Mouse (Mus musculus) limb, embryonic 13.5 days (tissue): ENCODE measurements around the gene Cyp8b1. TPM values are rescaled to one million over a fixed set of nuclear protein-coding genes. Genes with fewer than 3 reads are reported as not detected.

Experiments used
- ATAC-seq: fragments of 200-750 bp; cut with Nextera tagmentation; 2 replicates; pipeline ENCODE4 v1.8.0; 2017; ENCODE audit warnings: low read depth, moderate number of reproducible peaks, moderate TSS enrichment; ENCODE audit not compliant: low FRiP score
- H3K27ac ChIP-seq: fragments of 300-500 bp; sonication (generic); 2 replicates; pipeline ENCODE4 v1.5.1; 2015; ENCODE audit warnings: inconsistent platforms, mild to moderate bottlenecking, moderate library complexity
- H3K27me3 ChIP-seq: fragments of 300-500 bp; sonication (generic); 2 replicates; pipeline ENCODE4 v1.6.1; 2015; ENCODE audit warnings: mild to moderate bottlenecking, inconsistent platforms
- H3K36me3 ChIP-seq: fragments of 300-500 bp; sonication (generic); 2 replicates; pipeline ENCODE4 v1.6.1; 2015; ENCODE audit warnings: inconsistent platforms, mild to moderate bottlenecking, moderate library complexity
- H3K4me1 ChIP-seq: fragments of 300-500 bp; sonication (generic); 2 replicates; pipeline ENCODE4 v1.6.1; 2015; ENCODE audit warnings: inconsistent platforms
- H3K4me2 ChIP-seq: fragments of 300-500 bp; sonication (generic); replicated peaks from 2 replicates; pipeline ENCODE4 v1.6.1; 2015; ENCODE audit warnings: inconsistent platforms, mild to moderate bottlenecking, moderate library complexity
- H3K4me3 ChIP-seq: fragments of 300-500 bp; sonication (generic); 2 replicates; pipeline ENCODE4 v1.5.1; 2015; ENCODE audit warnings: moderate library complexity, mild to moderate bottlenecking, inconsistent platforms
- H3K9ac ChIP-seq: fragments of 300-500 bp; sonication (generic); 2 replicates; pipeline ENCODE4 v1.6.1; 2015; ENCODE audit warnings: mild to moderate bottlenecking, inconsistent platforms
- H3K9me3 ChIP-seq: fragments of 300-500 bp; sonication (generic); 2 replicates; pipeline ENCODE4 v1.6.1; 2016; ENCODE audit warnings: inconsistent platforms
- WGBS: fragments of 180-500 bp; shearing (Covaris S2); methylation state at CpG from one replicate; pipeline ENCODE4 v1.1.7; 2015; 5-methylcytosine and 5-hydroxymethylcytosine counted together
- polyA plus RNA-seq: library from polyadenylated mRNA; unstranded; fragments of >200 nt; fragmentation: Nextera tagmentation; extraction: Ambion mirVana; gene quantifications from 2 replicates; pipeline ENCODE4 v1.2.1, GENCODE M21; 2015

Gene Cyp8b1
- polyA plus RNA-seq = not detected in 2 replicates

DNA sequence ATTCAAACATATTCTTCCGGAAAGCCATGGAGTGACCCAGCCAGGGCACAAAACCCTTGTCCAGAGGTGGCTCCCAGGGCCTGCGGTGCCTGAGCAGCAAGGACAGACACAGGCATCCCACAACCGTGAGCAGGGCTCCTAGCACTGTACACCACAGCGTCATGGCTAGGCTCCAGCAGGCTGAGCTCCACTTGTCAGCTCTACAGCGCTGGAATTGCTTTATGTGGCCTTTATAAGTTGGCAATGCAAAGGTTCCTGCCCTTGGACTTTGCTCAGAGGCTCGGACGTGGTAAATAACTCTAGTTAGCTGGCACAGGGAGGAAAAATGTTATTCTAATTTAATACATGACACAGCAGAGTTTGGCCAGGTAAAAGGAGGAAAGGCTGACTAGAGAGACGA, at the start of gene Cyp8b1:
Gene Cyp8b1, minus strand, starts transcription at position 204 of the 400 bp plus-strand sequence.
- 75% methylated on average over 8 of the region's 8 CpGs for WGBS
- Histone ChIP-seq H3K27me3 (no peaks in the 10 kb centered on the region), H3K9ac (no peak within 1 kb of the TSS), H3K4me3 (no peak within 1 kb of the TSS), H3K4me1 (no peaks in the 10 kb centered on the region), H3K36me3 (no peaks in the 10 kb centered on the region), H3K9me3 (no peaks in the 10 kb centered on the region), H3K4me2 (no peak within 1 kb of the TSS), H3K27ac (no peak within 1 kb of the TSS; the same call in 1 of the 2 replicates)
- ATAC-seq = no peak

DNA sequence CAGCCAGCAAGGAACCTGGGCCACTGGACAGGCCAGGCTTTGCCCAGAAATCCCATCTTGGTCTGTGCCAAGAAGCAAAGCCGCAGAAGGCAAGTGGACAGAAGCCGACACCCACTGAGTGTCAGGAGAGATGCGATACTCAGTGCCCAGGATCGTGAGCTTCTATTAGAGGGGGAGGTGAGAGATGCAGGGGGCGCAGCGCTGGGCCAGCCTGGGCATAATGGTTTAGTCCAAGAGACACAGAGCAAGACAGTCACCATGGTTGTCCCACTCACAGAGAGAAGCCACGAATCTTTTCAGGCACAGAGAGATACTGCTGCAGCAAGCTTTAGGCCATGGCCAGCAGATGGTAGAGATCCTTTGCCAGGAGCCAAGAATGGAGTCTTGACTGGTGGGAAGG, 48.8 kb upstream of the Cyp8b1 start:
- WGBS = 86% methylated on average over 7 of the region's 7 CpGs
- H3K27ac ChIP-seq = no peak overlapping the region
- no peak for ATAC-seq

DNA sequence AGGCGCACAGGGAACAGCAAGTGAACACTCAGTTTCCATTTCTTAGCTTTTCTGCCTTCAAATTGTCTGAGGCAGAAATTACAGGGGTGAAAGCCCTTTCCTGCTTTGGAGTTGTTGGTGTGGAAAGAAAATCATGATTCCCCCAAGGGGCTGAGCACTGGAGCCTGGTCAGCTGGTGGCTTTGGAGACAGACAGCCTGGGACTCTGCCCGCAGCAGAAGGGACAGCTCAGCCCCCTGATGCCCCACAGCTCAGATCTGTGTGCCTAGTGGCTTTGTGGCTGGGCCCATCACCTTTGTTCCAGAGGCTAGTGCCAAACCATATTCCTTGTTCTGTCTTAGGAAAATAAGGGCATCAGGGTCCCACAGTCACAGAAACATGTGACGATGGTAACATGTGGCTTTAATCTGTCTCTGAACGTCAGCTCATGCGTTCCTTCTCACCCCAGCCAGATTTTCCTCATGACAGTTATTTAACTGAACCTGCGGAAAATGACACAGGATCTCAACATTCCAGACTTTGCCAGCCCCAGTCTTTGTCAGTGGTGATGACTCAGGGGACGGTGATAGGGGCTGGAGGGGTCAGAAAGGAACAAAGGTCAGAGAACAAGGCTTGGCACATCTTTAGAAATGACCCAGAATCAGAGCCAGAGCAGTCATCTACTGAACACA, 44.0 kb upstream of the Cyp8b1 start:
- Histone ChIP-seq H3K4me1 (peaks cover 11% of the 10 kb centered on the region), H3K4me3 (no peak overlapping the region), H3K9ac (0 out of 2 replicates have a peak overlapping the region, but pooled peaks have one; percentile 4), H3K9me3 (no peaks in the 10 kb centered on the region), H3K4me2 (no peak overlapping the region), H3K36me3 (no peaks in the 10 kb centered on the region), H3K27me3 (no peaks in the 10 kb centered on the region), H3K27ac (peak overlapping the region; percentile 61; the same call in 1 of the 2 replicates)
- no peak for ATAC-seq
- WGBS = 30% methylated on average over 7 of the region's 7 CpGs

More for the DNA sequence above, 48.8 kb upstream of the Cyp8b1 start:
- Histone ChIP-seq H3K27me3 (no peaks in the 10 kb centered on the region), H3K36me3 (no peaks in the 10 kb centered on the region), H3K4me3 (no peak overlapping the region), H3K9ac (no peak overlapping the region), H3K9me3 (no peaks in the 10 kb centered on the region), H3K4me2 (no peak overlapping the region), H3K4me1 (peaks cover 9% of the 10 kb centered on the region)

DNA sequence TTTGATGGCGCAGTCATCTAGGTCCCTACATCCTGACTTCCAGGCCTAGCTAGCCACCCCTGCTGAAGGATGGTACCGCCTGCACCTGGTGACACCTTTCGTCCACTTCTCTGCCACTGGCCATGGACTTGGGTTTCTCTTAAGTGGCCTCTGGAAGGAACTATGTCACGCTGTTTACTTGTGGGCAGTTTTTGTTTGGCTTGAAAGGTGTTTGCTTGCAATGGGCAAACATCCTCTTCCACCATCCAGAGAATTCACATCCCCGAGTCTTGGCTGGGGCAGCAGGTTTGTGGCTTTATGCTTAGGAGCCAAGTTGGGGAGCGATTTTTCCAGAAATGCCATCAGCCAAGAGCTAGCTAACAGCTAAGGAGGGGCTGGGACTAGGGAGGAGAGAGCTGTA, 36.5 kb upstream of the Cyp8b1 start:
- Histone ChIP-seq H3K4me2 (peak overlapping the region; percentile 65; the same call in 1 of the 2 replicates), H3K9me3 (no peaks in the 10 kb centered on the region), H3K9ac (no peak overlapping the region), H3K36me3 (no peaks in the 10 kb centered on the region), H3K27me3 (0 out of 2 replicates have a peak, but pooled peaks cover under 1% of the 10 kb centered on the region), H3K4me3 (no peak overlapping the region), H3K27ac (peak overlapping the region; percentile 63; the same call in 1 of the 2 replicates), H3K4me1 (peaks cover 37% of the 10 kb centered on the region)
- 90% methylated on average over 6 of the region's 6 CpGs for WGBS
- no peak for ATAC-seq

DNA sequence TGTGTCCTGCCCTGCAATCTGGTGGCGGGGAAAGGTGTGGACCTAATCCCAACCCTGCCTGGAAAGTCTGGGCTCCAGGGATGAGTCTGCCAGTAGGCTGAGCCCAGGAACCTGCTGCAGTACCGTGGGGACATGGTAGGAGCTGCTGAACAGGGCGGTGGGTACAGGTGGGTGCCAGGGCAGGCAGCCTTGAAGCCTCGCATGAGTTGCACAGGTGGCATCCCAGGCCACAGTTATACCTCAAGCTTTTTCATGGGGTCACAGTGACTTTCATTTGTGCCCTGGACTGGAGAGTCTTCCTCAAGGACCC, 35.0 kb upstream of the Cyp8b1 start:
- no peak for ATAC-seq
- Histone ChIP-seq H3K36me3 (no peaks in the 10 kb centered on the region), H3K27me3 (0 out of 2 replicates have a peak, but pooled peaks cover 3% of the 10 kb centered on the region), H3K27ac (peak overlapping the region; percentile 88), H3K9me3 (no peaks in the 10 kb centered on the region), H3K4me3 (peak overlapping the region; percentile 41), H3K4me2 (peak overlapping the region; percentile 65), H3K9ac (peak overlapping the region; percentile 60), H3K4me1 (peaks cover 37% of the 10 kb centered on the region)
- 38% methylated on average over 4 of the region's 4 CpGs for WGBS

DNA sequence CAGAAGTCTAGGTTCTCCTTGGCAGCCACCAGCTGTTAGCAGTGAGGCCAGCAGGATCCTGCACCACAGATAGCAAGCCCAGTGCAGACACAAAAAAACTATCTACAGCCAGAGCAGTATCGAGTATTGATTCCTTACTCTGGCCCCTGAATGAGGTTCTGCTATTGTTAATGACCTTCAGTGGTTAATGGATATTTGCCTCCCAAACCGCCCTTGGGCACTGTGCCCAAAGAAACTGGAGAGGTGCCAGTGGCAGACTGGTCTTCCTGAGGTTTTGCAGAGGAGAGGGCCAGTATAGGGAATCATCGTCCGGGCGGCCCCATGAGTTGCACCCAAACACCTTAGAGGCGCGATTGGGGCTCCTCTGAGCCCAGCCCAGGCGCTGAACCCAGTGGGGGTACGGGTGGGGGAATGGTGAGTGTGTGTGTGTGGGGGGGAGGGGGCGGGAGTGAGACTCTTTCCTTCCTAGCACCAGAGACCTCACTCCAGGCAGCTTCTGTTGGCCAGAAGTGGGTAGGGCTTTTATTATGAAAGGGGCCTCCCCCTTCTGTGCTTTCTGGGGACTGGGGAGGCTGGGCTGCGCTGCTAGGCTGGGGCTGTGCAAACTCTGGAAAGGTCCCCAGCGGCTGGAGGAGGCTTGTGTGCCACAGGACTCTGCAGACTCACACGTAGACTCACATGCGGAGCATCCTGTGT, 34.5 kb upstream of the Cyp8b1 start, which contains the start of gene Fam198a:
Gene Fam198a, plus strand, starts transcription at position 571 of the 696 bp plus-strand sequence.
- ATAC-seq = peak; percentile 94
- 0 out of 2 replicates have a peak, but pooled peaks cover 3% of the 10 kb centered on the region for H3K27me3 ChIP-seq
- peak within 1 kb of the TSS; percentile 88 for H3K27ac ChIP-seq
- peak within 1 kb of the TSS; percentile 65 for H3K4me2 ChIP-seq
- peaks cover 37% of the 10 kb centered on the region for H3K4me1 ChIP-seq
- no peaks in the 10 kb centered on the region for H3K9me3 ChIP-seq
- H3K9ac ChIP-seq = peak within 1 kb of the TSS; percentile 60
- 6% methylated on average over 14 of the region's 14 CpGs for WGBS
- peak within 1 kb of the TSS; percentile 41 for H3K4me3 ChIP-seq
- no peaks in the 10 kb centered on the region for H3K36me3 ChIP-seq

DNA sequence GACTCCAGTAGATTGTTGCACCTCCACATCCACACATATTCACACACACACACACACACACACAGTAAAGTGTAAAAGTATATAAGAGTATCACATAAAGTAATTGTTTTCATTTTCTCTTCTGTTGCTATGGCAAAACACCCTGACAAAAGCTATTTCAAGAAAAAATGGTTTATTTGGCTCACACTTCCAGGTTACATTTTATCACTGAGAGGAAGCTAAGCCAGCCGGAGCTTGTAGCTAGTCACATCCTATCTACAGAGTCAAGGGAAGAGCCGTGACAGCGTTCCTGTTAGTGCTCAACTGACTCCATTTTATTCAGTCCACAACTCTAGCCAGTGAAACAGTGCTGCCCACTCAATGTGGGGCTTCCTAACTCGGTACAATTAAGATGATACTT, 32.3 kb upstream of the Cyp8b1 start:
- H3K9me3 ChIP-seq = no peaks in the 10 kb centered on the region
- no peak overlapping the region for H3K4me3 ChIP-seq
- H3K4me1 ChIP-seq = peaks cover 28% of the 10 kb centered on the region
- no peak overlapping the region for H3K27ac ChIP-seq
- no peaks in the 10 kb centered on the region for H3K36me3 ChIP-seq
- no peak for ATAC-seq
- 72% methylated on average over 4 of the region's 4 CpGs for WGBS
- no peak overlapping the region for H3K4me2 ChIP-seq
- H3K9ac ChIP-seq = no peak overlapping the region
- H3K27me3 ChIP-seq = 0 out of 2 replicates have a peak, but pooled peaks cover 3% of the 10 kb centered on the region

DNA sequence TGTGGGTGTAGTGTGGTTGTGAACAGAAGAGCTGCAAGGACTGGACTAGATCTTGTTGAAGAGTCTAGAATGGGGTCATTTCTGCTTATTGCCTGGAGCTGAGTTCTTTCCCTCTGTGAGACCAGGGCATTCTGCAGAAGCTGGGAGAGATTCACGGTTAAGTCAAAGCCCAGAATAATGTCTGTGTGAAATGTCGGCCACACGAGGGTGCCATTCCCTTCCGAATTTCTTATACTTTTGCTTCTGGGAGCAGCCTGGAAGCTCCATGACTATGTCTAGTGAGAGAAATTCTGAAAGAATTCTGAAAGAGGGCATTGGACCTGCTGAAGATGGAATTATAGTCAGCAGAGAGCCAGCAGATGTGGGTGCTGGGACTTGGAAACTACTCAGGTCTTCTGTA, 31.7 kb upstream of the Cyp8b1 start:
- no peak overlapping the region for H3K4me3 ChIP-seq
- 9% methylated on average over 4 of the region's 4 CpGs for WGBS
- H3K4me2 ChIP-seq = no peak overlapping the region
- no peaks in the 10 kb centered on the region for H3K36me3 ChIP-seq
- 0 out of 2 replicates have a peak, but pooled peaks cover 3% of the 10 kb centered on the region for H3K27me3 ChIP-seq
- ATAC-seq = no peak
- H3K27ac ChIP-seq = no peak overlapping the region
- H3K9ac ChIP-seq = no peak overlapping the region
- peaks cover 24% of the 10 kb centered on the region for H3K4me1 ChIP-seq
- no peaks in the 10 kb centered on the region for H3K9me3 ChIP-seq

DNA sequence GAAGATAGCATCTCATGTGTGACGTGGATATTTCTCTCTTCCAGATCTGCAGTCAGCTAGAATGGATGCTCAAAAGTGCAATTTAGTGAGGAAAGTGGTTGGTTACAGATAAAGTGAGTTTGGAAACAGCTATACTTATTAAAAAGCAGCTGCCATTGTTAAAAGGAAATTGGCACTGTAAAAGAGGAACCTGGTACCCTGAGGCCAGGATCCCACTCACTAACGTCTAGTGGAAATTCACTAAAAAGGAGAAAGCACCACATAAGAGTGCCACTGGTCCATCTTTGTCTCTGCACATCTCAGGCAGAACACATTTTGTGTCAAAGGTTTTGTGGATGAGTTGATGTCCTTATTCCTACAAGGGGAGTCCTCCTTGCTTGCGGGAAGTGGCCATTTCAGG, 27.5 kb upstream of the Cyp8b1 start:
- no peak overlapping the region for H3K9ac ChIP-seq
- H3K4me3 ChIP-seq = no peak overlapping the region
- H3K4me2 ChIP-seq = no peak overlapping the region
- no peak overlapping the region for H3K27ac ChIP-seq
- WGBS = 77% methylated on average over 3 of the region's 3 CpGs
- 0 out of 2 replicates have a peak, but pooled peaks cover 3% of the 10 kb centered on the region for H3K27me3 ChIP-seq
- H3K36me3 ChIP-seq = no peaks in the 10 kb centered on the region
- no peak for ATAC-seq
- no peaks in the 10 kb centered on the region for H3K4me1 ChIP-seq
- no peaks in the 10 kb centered on the region for H3K9me3 ChIP-seq

DNA sequence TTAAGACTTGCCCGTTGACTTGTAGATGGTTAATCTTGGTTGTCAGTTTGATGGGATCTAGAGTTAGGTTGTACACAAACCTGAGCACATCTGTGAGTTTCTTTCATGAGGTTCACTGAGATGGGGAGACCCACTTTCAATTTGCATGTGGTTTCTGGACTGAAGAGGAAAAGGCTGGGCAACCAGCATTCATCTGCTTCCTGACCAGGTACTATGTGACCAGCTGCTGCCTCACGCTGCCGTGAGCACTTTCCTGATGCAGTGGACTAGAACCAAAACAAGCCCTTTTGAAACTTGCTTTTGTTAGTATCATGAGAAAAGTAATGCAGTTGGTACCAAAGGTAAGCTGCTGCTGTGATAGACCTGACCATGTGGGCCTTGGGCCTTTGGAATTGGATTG, 26.9 kb upstream of the Cyp8b1 start:
- H3K9me3 ChIP-seq = no peaks in the 10 kb centered on the region
- H3K9ac ChIP-seq = no peak overlapping the region
- 93% methylated on average over 3 of the region's 3 CpGs for WGBS
- 0 out of 2 replicates have a peak, but pooled peaks cover 3% of the 10 kb centered on the region for H3K27me3 ChIP-seq
- ATAC-seq = no peak
- H3K4me3 ChIP-seq = no peak overlapping the region
- no peaks in the 10 kb centered on the region for H3K4me1 ChIP-seq
- no peak overlapping the region for H3K4me2 ChIP-seq
- no peak overlapping the region for H3K27ac ChIP-seq
- H3K36me3 ChIP-seq = no peaks in the 10 kb centered on the region

DNA sequence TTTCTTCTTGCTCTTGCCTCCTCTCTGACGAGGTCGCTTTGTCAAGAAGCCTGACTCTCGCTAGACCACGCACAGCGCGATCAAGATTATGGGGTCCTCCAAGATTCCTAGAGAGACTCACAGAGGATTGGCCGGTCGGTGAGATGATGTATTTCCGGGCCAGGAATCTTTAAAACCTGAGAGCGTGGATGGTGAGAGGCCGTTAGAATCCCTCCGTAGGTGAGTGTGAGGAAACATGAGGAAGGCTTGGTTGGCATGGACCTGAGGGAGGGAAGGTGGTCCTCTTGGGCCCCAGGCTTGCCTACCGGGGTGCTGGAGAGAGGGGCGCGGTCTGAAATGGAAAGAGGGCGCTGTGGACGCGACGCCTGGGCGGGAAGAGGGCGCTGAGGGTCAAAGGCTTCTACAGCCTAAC, 21.8 kb upstream of the Cyp8b1 start:
- no peak overlapping the region for H3K27ac ChIP-seq
- WGBS = 52% methylated on average over 21 of the region's 21 CpGs
- H3K9ac ChIP-seq = peak overlapping the region; percentile 65
- ATAC-seq = peak; percentile 85
- no peaks in the 10 kb centered on the region for H3K4me1 ChIP-seq
- H3K27me3 ChIP-seq = no peaks in the 10 kb centered on the region
- peak overlapping the region; percentile 46 for H3K4me3 ChIP-seq
- peak overlapping the region; percentile 57 for H3K4me2 ChIP-seq
- H3K36me3 ChIP-seq = no peaks in the 10 kb centered on the region
- H3K9me3 ChIP-seq = no peaks in the 10 kb centered on the region

DNA sequence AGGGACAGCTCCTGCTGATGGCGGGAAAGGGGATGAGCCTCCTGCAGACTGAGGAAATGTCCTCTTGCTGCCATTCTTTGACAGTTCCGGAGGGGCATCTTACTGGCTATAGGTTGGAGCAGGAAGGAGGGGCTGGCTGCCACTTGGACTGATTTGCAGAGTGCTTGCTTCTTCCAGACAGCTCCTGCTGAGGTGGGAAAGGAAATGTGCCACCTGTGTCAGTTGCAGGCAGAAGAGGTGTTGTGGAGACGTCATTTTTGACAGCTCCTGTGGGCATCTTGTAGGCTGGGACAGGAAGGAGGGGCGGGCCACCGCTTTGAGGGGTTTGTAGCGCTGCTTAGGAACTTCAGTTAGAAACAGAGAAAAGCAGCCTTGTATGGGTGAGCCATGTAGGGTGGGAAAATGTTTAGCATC, 21.4 kb upstream of the Cyp8b1 start:
- WGBS = 69% methylated on average over 6 of the region's 6 CpGs
- H3K4me2 ChIP-seq = peak overlapping the region; percentile 57

More for the DNA sequence above, 21.4 kb upstream of the Cyp8b1 start:
- ATAC-seq = peak; percentile 19; the same call in 1 of the 2 replicates
- Histone ChIP-seq H3K4me1 (no peaks in the 10 kb centered on the region), H3K27ac (no peak overlapping the region), H3K4me3 (peak overlapping the region; percentile 46), H3K27me3 (no peaks in the 10 kb centered on the region), H3K9me3 (no peaks in the 10 kb centered on the region), H3K36me3 (no peaks in the 10 kb centered on the region), H3K9ac (peak overlapping the region; percentile 36; the same call in 1 of the 2 replicates)
